Mouse (Mus musculus) mammary gland, adult 2 months (tissue): ENCODE data around the gene Misp. TPM values are rescaled to one million over a fixed set of nuclear protein-coding genes. Genes with fewer than 3 reads are reported as not detected.

Experiments used
- polyA plus RNA-seq: library from polyadenylated mRNA; depleted of rRNA; stranded (reverse); fragments of >200 nt; gene quantifications from 2 replicates; pipeline ENCODE4 v1.2.3, GENCODE M21; 2012; ENCODE audit warnings: low replicate concordance; rRNA removed

The Misp gene
- 1.3 TPM in 2 replicates for polyA plus RNA-seq

GRCm38 (mm10) chr10:79820782-79821181, at the start of gene Misp:
Gene Misp (plus strand): TSS chr10:79820989.

GRCm38 (mm10) chr10:79777103-79777531, 43.7 kb upstream of the Misp start, which contains the start of gene Fstl3:
Gene Fstl3 (plus strand): TSS chr10:79777272.

DNA sequence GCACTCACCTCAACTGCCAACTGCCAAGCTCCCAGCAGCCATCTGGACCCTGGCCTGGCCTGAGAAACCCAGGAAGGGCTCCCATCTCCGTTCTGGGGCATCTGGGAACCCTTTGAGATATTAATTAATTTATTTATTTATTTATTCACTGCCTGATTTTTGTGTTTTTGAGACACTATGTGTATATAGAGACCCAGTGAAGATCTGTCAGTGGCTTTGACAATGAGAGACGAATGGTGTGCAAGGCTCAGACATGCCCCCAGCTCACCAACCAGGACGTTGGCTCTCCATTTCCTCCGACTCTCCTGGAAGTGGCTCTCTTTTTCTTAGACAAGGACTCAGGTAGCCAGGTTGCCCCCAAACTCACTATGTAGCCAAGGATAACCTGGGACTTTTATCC, 29.9 kb upstream of the Misp start, which contains the start of gene Prss57:
TSS of gene Prss57 (minus strand) at position 101 of the 400 bp plus-strand sequence.

DNA sequence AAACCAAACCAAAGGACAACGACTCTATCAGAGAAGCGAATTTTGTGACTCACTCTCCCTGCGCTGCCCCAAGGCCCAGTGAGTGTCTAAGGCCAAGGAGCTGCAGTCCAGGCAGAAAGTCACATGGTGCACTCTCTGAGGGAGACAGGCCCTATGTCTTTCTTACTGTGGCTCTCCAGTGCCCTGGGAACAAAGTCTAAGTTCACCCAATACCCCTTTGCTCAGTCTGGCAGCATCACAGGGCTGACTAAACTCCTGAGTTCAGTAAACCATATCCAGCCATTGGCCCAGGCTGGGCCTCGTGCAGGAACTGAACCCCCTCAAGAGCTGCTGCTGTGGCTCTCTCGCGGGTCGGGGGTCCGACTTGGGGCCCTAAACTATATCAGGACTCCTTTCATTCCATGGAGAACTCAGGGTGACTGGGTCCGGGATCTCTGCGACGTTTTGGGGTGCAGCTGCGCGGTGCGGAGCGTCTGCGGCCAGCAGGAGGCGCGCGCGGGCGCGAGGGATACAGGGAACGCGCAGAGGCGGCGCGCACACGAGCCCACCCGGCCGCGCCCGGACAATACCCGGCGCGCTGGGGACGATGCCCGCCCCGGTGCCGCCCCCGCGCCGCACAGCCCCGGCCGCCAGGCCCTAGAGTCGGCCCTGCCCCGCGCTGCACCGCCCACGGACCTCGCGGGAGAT, 27.6 kb upstream of the Misp start, which contains the start of gene Palm:
TSS of gene Palm (plus strand) at position 522 of the 687 bp plus-strand sequence.

DNA sequence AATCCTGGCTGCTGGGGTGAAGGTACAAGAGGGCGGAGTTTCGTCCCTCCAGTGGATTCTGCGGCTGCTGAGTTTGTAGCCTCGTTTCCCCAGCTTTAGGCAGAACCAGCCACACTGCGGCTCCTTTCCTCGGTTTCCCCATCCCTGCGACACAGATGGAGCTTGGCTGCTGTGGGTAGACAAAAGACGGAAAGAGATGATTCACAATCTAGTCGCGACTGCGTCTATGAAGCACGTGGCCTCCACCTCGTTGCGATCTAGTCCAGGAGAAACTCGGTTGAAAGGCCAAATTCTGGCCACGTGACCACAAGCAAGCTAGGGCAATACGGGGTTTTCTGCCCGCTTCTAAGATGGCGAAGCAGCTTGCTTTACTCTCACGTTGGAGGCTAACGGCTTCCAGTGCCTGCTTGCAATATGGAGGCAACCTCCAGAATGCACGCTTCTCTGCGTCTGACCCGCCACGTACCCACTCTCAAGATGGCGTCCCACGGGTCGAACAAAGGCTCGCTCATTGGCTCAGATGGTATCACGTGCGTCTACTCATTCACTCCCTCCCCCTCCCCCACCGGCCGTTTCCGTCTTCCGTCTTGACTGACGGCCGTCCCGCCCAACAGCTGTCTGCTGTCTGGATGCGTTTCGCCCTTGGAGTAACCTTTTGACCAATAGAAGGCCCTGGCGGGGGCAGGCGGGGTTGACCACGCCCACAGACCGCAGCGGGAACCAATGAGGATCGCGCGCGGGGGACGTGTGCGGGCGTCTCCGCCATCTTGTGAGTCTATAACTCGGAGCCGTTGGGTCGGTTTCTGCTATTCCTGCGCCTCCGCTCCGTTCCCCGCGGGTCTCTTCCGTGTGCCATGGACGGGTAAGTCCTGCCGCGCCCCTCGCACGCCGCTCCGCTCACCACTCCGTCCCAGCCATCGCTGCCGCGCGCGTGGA, 33.3 kb downstream of the Misp start, which contains the start of gene Ptbp1:
TSS of gene Ptbp1 (plus strand) at position 568 of the 936 bp plus-strand sequence.

GRCm38 (mm10) chr10:79874290-79874862, 53.6 kb downstream of the Misp start, which contains the start of the genes Prtn3 and Plppr3:
Gene Prtn3 (plus strand): TSS chr10:79874476.
Gene Plppr3 (minus strand): TSS chr10:79874634.

Other genes with a start within 250 kb of the Misp start
- 0.24 TPM in 1 of 2 replicates, not detected in the other for gene Theg, start 233.7 kb upstream of the Misp start, polyA plus RNA-seq
- gene C2cd4c, start 207.0 kb upstream of the Misp start, polyA plus RNA-seq: 0.19 and 0.26 TPM in 2 replicates
- gene Shc2, start 183.1 kb upstream of the Misp start, polyA plus RNA-seq: 12.4 and 17.4 TPM in 2 replicates
- 2.3 TPM in 1 of 2 replicates, not detected in the other for gene Odf3l2, start 175.3 kb upstream of the Misp start, polyA plus RNA-seq
- 3.9 and 8.7 TPM in 2 replicates for gene Madcam1, start 156.4 kb upstream of the Misp start, polyA plus RNA-seq
- 46.9 and 119 TPM in 2 replicates for gene Tpgs1, start 151.6 kb upstream of the Misp start, polyA plus RNA-seq
- gene Cdc34, start 138.8 kb upstream of the Misp start, polyA plus RNA-seq: 265 and 337 TPM in 2 replicates
- 1.1 and 1.3 TPM in 2 replicates for gene Gzmm, start 132.0 kb upstream of the Misp start, polyA plus RNA-seq
- 489 and 512 TPM in 2 replicates for gene Bsg, start 116.5 kb upstream of the Misp start, polyA plus RNA-seq
- 1.9 and 6.1 TPM in 2 replicates for gene Hcn2, start 104.4 kb upstream of the Misp start, polyA plus RNA-seq
- 53.1 and 71.6 TPM in 2 replicates for gene Polrmt, start 74.4 kb upstream of the Misp start, polyA plus RNA-seq
- gene Fgf22, start 65.9 kb upstream of the Misp start, polyA plus RNA-seq: 0.19 TPM in 1 of 2 replicates, not detected in the other
- 91.7 and 212 TPM in 2 replicates for gene Rnf126, start 54.0 kb upstream of the Misp start, polyA plus RNA-seq
- 19.5 and 24.6 TPM in 2 replicates for gene Fstl3, start 43.7 kb upstream of the Misp start, polyA plus RNA-seq
- 0.26 and 0.27 TPM in 2 replicates for gene Prss57, start 30.0 kb upstream of the Misp start, polyA plus RNA-seq
- 49.2 and 87.4 TPM in 2 replicates for gene Palm, start 27.4 kb upstream of the Misp start, polyA plus RNA-seq
- 163 and 219 TPM in 2 replicates for gene Ptbp1, start 33.4 kb downstream of the Misp start, polyA plus RNA-seq
- 17.2 and 40.5 TPM in 2 replicates for gene Prtn3, start 53.5 kb downstream of the Misp start, polyA plus RNA-seq
- gene Plppr3, start 53.6 kb downstream of the Misp start, polyA plus RNA-seq: 29.8 and 33.3 TPM in 2 replicates
- gene Elane, start 65.3 kb downstream of the Misp start, polyA plus RNA-seq: 3.4 and 5.8 TPM in 2 replicates
- gene Cfd, start 69.9 kb downstream of the Misp start, polyA plus RNA-seq: 26,645 and 44,997 TPM in 2 replicates
- gene Med16, start 87.9 kb downstream of the Misp start, polyA plus RNA-seq: 66.2 and 92.4 TPM in 2 replicates
- not detected in 2 replicates for gene Gm26602, start 89.9 kb downstream of the Misp start, polyA plus RNA-seq
- gene Kiss1r, start 96.0 kb downstream of the Misp start, polyA plus RNA-seq: 9.0 and 14.4 TPM in 2 replicates
- 194 and 208 TPM in 2 replicates for gene R3hdm4, start 100.2 kb downstream of the Misp start, polyA plus RNA-seq
- gene Arid3a, start 106.1 kb downstream of the Misp start, polyA plus RNA-seq: 5.2 and 16.6 TPM in 2 replicates
- gene Wdr18, start 139.2 kb downstream of the Misp start, polyA plus RNA-seq: 47.1 and 52.1 TPM in 2 replicates
- 0.10 and 0.30 TPM in 2 replicates for gene Grin3b, start 149.7 kb downstream of the Misp start, polyA plus RNA-seq
- gene Tmem259, start 163.3 kb downstream of the Misp start, polyA plus RNA-seq: 304 and 505 TPM in 2 replicates
- 138 and 301 TPM in 2 replicates for gene Cnn2, start 167.6 kb downstream of the Misp start, polyA plus RNA-seq
- 23.5 and 40.2 TPM in 2 replicates for gene Abca7, start 175.5 kb downstream of the Misp start, polyA plus RNA-seq
- 152 and 343 TPM in 2 replicates for gene Arhgap45, start 195.7 kb downstream of the Misp start, polyA plus RNA-seq
- gene Polr2e, start 218.8 kb downstream of the Misp start, polyA plus RNA-seq: 129 and 172 TPM in 2 replicates
- 1,265 and 1,308 TPM in 2 replicates for gene Gpx4, start 226.2 kb downstream of the Misp start, polyA plus RNA-seq